Mouse (Mus musculus): Measurements from ENCODE around the gene Nphp3. TPM values are rescaled to one million over a fixed set of nuclear protein-coding genes. Genes with fewer than 3 reads are reported as not detected.

Nphp3 gene
- polyA plus RNA-seq, 1 experiment from 2014 or later = 3.8 TPM

- H3K27ac ChIP-seq = no peak overlapping the region
- no peaks in the 10 kb centered on the region for H3K9me3 ChIP-seq (replicated peaks)
- 0 out of 2 replicates have a peak, but pooled peaks cover 6% of the 10 kb centered on the region for H3K4me1 ChIP-seq
- H3K4me3 ChIP-seq = no peak overlapping the region
- peak; percentile 82 for DNase-seq (ENCODE audit: low spot score)
- H3K36me3 ChIP-seq = peaks cover 21% of the 10 kb centered on the region
- WGBS = 50% methylated on average over 24 of the region's 24 CpGs
- no peaks in the 10 kb centered on the region for H3K27me3 ChIP-seq (ENCODE audit: low read depth, poor library complexity, severe bottlenecking)
These were observed 33.1 kb downstream of the Nphp3 start for GRCm38 (mm10) chr9:104035261-104036015.

- 90% methylated on average over 13 of the region's 13 CpGs for WGBS
- H3K36me3 ChIP-seq = peaks cover 25% of the 10 kb centered on the region
These were observed 35.9 kb downstream of the Nphp3 start for GRCm38 (mm10) chr9:104038266-104038665.

GRCm38 (mm10) chr9:104039031-104039695 is 36.8 kb downstream of the Nphp3 start:
- H3K27me3 ChIP-seq (ENCODE audit: low read depth, poor library complexity, severe bottlenecking) = no peaks in the 10 kb centered on the region
- peaks cover 25% of the 10 kb centered on the region for H3K36me3 ChIP-seq
- H3K4me3 ChIP-seq = no peak overlapping the region
- no peaks in the 10 kb centered on the region for H3K9me3 ChIP-seq (replicated peaks)
- WGBS = 92% methylated on average over 21 of the region's 21 CpGs
- DNase-seq (ENCODE audit: low spot score) = no peak
- H3K27ac ChIP-seq = no peak overlapping the region
- 0 out of 2 replicates have a peak, but pooled peaks cover 6% of the 10 kb centered on the region for H3K4me1 ChIP-seq

More at GRCm38 (mm10) chr9:104038266-104038665, 35.9 kb downstream of the Nphp3 start:
- Histone ChIP-seq H3K4me3 (no peak overlapping the region), H3K27ac (no peak overlapping the region), H3K4me1 (0 out of 2 replicates have a peak, but pooled peaks cover 6% of the 10 kb centered on the region), H3K27me3 (ENCODE audit: low read depth, poor library complexity, severe bottlenecking) (no peaks in the 10 kb centered on the region), H3K9me3 (replicated peaks) (no peaks in the 10 kb centered on the region)
- DNase-seq (ENCODE audit: low spot score) = no peak

- Histone ChIP-seq H3K4me1 (0 out of 2 replicates have a peak, but pooled peaks cover 6% of the 10 kb centered on the region), H3K9me3 (replicated peaks) (no peaks in the 10 kb centered on the region), H3K27me3 (ENCODE audit: low read depth, poor library complexity, severe bottlenecking) (no peaks in the 10 kb centered on the region), H3K4me3 (no peak overlapping the region), H3K27ac (no peak overlapping the region), H3K36me3 (peaks cover 25% of the 10 kb centered on the region)
- no peak for DNase-seq (ENCODE audit: low spot score)
- 94% methylated on average over 4 of the region's 4 CpGs for whole genome bisulfite sequencing
These were observed 37.4 kb downstream of the Nphp3 start for GRCm38 (mm10) chr9:104039742-104040141.

GRCm38 (mm10) chr9:104040362-104040761 is 38.0 kb downstream of the Nphp3 start, which contains the start of gene Gm28305:
Gm28305 (plus strand) TSS chr9:104040662.
- peaks cover 25% of the 10 kb centered on the region for H3K36me3 ChIP-seq
- WGBS = 72% methylated on average over 2 of the region's 2 CpGs

GRCm38 (mm10) chr9:104043676-104044075 is 41.3 kb downstream of the Nphp3 start:
- Histone ChIP-seq H3K27ac (no peak overlapping the region), H3K36me3 (peaks cover 40% of the 10 kb centered on the region), H3K9me3 (replicated peaks) (no peaks in the 10 kb centered on the region), H3K27me3 (ENCODE audit: low read depth, poor library complexity, severe bottlenecking) (no peaks in the 10 kb centered on the region), H3K4me3 (no peak overlapping the region), H3K4me1 (no peaks in the 10 kb centered on the region)
- WGBS = 86% methylated on average over 4 of the region's 4 CpGs
- DNase-seq (ENCODE audit: low spot score) = no peak

More at GRCm38 (mm10) chr9:104040362-104040761, 38.0 kb downstream of the Nphp3 start, which contains the start of gene Gm28305:
- Histone ChIP-seq H3K9me3 (replicated peaks) (no peaks in the 10 kb centered on the region), H3K27ac (no peak within 1 kb of the TSS), H3K4me1 (0 out of 2 replicates have a peak, but pooled peaks cover under 1% of the 10 kb centered on the region), H3K4me3 (no peak within 1 kb of the TSS), H3K27me3 (ENCODE audit: low read depth, poor library complexity, severe bottlenecking) (no peaks in the 10 kb centered on the region)
- no peak for DNase-seq (ENCODE audit: low spot score)

GRCm38 (mm10) chr9:104051028-104051427 is 48.7 kb downstream of the Nphp3 start:
- DNase-seq (ENCODE audit: low spot score) = no peak
- Histone ChIP-seq H3K9me3 (replicated peaks) (no peaks in the 10 kb centered on the region), H3K27ac (no peak overlapping the region), H3K4me1 (no peaks in the 10 kb centered on the region), H3K36me3 (peaks cover 96% of the 10 kb centered on the region), H3K27me3 (ENCODE audit: low read depth, poor library complexity, severe bottlenecking) (no peaks in the 10 kb centered on the region), H3K4me3 (no peak overlapping the region)
- 87% methylated on average over 6 of the region's 6 CpGs for WGBS

GRCm38 (mm10) chr9:104062430-104063243 is 60.3 kb downstream of the Nphp3 start, which contains the start of gene Uba5:
Uba5 (minus strand) TSS chr9:104063134.
- H3K27ac ChIP-seq = peak within 1 kb of the TSS; percentile 90

GRCm38 (mm10) chr9:104063244-104063961 is 61.1 kb downstream of the Nphp3 start, which contains the start of gene Acad11:
Acad11 (plus strand) TSS chr9:104063377.
- Histone ChIP-seq H3K9me3 (replicated peaks) (no peaks in the 10 kb centered on the region), H3K27me3 (ENCODE audit: low read depth, poor library complexity, severe bottlenecking) (no peaks in the 10 kb centered on the region), H3K4me1 (peaks cover 18% of the 10 kb centered on the region), H3K36me3 (peaks cover 19% of the 10 kb centered on the region), H3K4me3 (peak within 1 kb of the TSS; percentile 87), H3K27ac (peak within 1 kb of the TSS; percentile 90)
- DNase-seq (ENCODE audit: low spot score) = peak; percentile 87
- WGBS = under 1% methylated on average over 30 of the region's 30 CpGs

More at GRCm38 (mm10) chr9:104062430-104063243, 60.3 kb downstream of the Nphp3 start, which contains the start of gene Uba5:
- Histone ChIP-seq H3K9me3 (replicated peaks) (no peaks in the 10 kb centered on the region), H3K4me1 (peaks cover 18% of the 10 kb centered on the region), H3K27me3 (ENCODE audit: low read depth, poor library complexity, severe bottlenecking) (no peaks in the 10 kb centered on the region), H3K4me3 (peak within 1 kb of the TSS; percentile 87), H3K36me3 (peaks cover 27% of the 10 kb centered on the region)
- DNase-seq (ENCODE audit: low spot score) = peak; percentile 78
- under 1% methylated on average over 59 of the region's 59 CpGs for WGBS

GRCm38 (mm10) chr9:104064571-104064970 is 62.2 kb downstream of the Nphp3 start:
- Histone ChIP-seq H3K4me3 (no peak overlapping the region), H3K4me1 (peaks cover 18% of the 10 kb centered on the region), H3K27me3 (ENCODE audit: low read depth, poor library complexity, severe bottlenecking) (no peaks in the 10 kb centered on the region), H3K9me3 (replicated peaks) (no peaks in the 10 kb centered on the region), H3K36me3 (peaks cover 14% of the 10 kb centered on the region), H3K27ac (no peak overlapping the region)
- DNase-seq (ENCODE audit: low spot score) = no peak
- WGBS = 43% methylated on average over 1 of the region's 1 CpGs

- no peaks in the 10 kb centered on the region for H3K9me3 ChIP-seq (replicated peaks)
- no peak overlapping the region for H3K27ac ChIP-seq
- no peaks in the 10 kb centered on the region for H3K4me1 ChIP-seq
- no peak overlapping the region for H3K4me3 ChIP-seq
- H3K27me3 ChIP-seq (ENCODE audit: low read depth, poor library complexity, severe bottlenecking) = no peaks in the 10 kb centered on the region
- no peak for DNase-seq (ENCODE audit: low spot score)
- 84% methylated on average over 4 of the region's 4 CpGs for WGBS
- H3K36me3 ChIP-seq = no peaks in the 10 kb centered on the region
These were observed 67.9 kb downstream of the Nphp3 start for GRCm38 (mm10) chr9:104070241-104070640.

Data from limb, embryonic 10.5 days (tissue).